Mouse (Mus musculus): ENCODE measurements at regions not wholly inside any gene's neighbourhood (a gene's known extent, or its start where the extent isn't known, plus 50 kb on each side); places are given as distances from the start of the nearest gene placed in this dataset.

DNA sequence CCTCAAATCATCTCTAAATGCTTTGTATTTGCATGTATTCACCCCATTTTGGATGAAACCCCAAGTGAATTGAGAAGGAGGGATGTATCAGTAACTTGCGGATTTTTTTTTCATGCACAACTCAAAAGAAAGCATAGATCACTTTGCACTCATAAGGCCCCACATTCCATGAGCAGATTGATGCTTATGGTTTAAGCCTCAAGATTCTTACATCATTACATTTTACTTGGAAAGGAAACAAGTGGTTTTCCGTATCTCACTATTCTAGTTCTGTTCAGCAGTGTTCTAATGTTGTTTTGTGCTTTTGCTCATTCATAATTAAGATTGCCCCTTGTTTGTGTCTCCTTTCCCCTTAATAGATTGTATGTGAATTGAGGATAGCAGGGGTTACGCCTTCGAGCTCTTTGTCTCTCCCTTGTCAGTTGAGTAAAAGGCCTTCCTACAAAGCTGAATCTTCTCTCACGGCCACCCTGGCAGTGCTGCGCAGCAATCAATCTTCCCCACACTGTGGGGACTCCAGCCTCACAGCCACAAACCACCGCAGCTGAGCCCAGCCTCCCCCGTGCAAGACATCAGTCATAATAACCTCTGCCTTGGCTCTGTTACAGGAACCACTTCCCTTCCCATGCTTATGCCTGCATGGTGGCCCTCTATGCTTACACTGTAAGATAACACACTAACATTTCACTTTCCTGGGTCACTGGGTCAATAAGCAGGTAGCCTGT lies 284.5 kb downstream of the Cenpc1 start:
- TF ChIP-seq GATA1 (IDR thresholded peaks at IDR 0.05; ENCODE audit: borderline replicate concordance, low read length) (no peak), FLI1 (IDR thresholded peaks at IDR 0.05; ENCODE audit: low read length) (no peak)

Measured in megakaryocyte, embryonic 14.5 days (primary cell).